Mouse (Mus musculus): ENCODE measurements around the gene H60c. TPM values are rescaled to one million over a fixed set of nuclear protein-coding genes. Genes with fewer than 3 reads are reported as not detected.

Gene H60c
- polyA plus RNA-seq (2012; rRNA removed): 0.01 TPM in 2 replicates

DNA sequence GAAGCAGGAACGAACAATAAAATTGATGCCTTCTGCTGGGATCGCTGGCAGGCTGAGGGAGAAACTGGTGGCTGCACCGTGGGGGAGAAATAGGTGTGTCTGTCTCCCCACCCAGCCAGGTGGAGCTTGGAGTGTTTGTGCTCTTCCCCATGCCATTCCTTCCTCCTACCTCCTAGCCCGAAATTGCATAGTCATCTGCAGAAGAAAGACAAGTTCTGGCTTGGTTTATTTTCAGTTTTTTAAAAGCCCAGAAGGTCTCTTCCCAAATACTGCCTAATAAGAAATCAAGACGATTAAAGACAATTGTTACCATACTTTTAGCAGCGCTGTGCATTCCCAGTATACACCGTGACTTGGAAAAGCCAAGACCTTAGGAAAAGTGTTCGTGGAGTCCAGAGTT is at the start of gene H60c:
Gene H60c, minus strand, starts transcription at position 101 of the 400 bp plus-strand sequence.

Other genes starting within 250 kb of the H60c start
- gene Ppp1r14c, start 98.3 kb upstream of the H60c start, polyA plus RNA-seq (2012; rRNA removed): 0.03 and 0.04 TPM in 2 replicates